Mouse (Mus musculus) bone marrow macrophage, adult 2 months (primary cell): ENCODE results near the gene Nr2f2. TPM values are rescaled to one million over a fixed set of nuclear protein-coding genes. Genes with fewer than 3 reads are reported as not detected.
A peak's percentile ranks its signal among the peaks of the same experiment; 100 is the strongest.

Source experiments
- H3K27ac ChIP-seq: 2 replicates; pipeline ENCODE4 v1.5.1; 2012; ENCODE audit warnings: low read depth, low read length; ENCODE audit not compliant: insufficient read depth
- H3K4me1 ChIP-seq: 2 replicates; pipeline ENCODE4 v1.6.1; 2012; ENCODE audit warnings: low read length; ENCODE audit not compliant: control insufficient read depth, insufficient read depth
- H3K4me3 ChIP-seq: 2 replicates; pipeline ENCODE4 v1.5.1; 2012; ENCODE audit warnings: mild to moderate bottlenecking, low read length, moderate library complexity; ENCODE audit not compliant: insufficient read depth
- CTCF ChIP-seq: IDR thresholded peaks from 2 replicates; pipeline ENCODE4 v1.5.1; 2012; ENCODE audit warnings: low read depth, mild to moderate bottlenecking, low read length, moderate library complexity
- POLR2A ChIP-seq: IDR thresholded peaks from 2 replicates; pipeline ENCODE4 v1.6.1; 2012; ENCODE audit warnings: mild to moderate bottlenecking, low read depth, low read length, borderline replicate concordance
- polyA plus RNA-seq: library from polyadenylated mRNA; stranded (reverse); fragments of >200 nt; gene quantifications from 2 replicates; pipeline ENCODE4 v1.2.4, GENCODE M21; 2012; ENCODE audit not compliant: missing spikeins, insufficient read depth, insufficient read length

Gene Nr2f2
- polyA plus RNA-seq, 1 experiment = not detected

DNA sequence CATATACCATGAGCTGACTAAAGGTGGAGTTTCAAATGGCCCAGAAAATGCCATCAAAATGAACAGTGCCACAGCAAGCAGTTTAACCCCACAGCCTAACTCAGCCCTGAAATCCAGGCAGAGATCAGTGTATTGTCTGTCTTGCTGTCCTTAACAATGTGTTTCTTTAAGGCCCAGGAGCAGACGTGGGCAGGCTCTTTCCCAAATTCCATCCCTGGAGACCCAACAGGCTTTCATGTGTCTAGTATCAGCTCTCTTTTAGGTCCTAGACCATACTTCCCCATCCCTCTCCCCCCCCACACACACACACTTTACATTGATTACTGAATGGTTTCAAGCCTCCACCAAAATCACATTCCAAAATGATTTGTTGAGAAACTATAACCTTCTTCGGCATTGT is 24.5 kb downstream of the Nr2f2 start:
- Histone ChIP-seq H3K27ac (no peak overlapping the region), H3K4me1 (no peaks in the 10 kb centered on the region), H3K4me3 (no peak overlapping the region)
- TF ChIP-seq CTCF (no peak), POLR2A (no peak)

GRCm38 (mm10) chr7:70339998-70340630 is 26.4 kb downstream of the Nr2f2 start:
- H3K27ac ChIP-seq = no peak overlapping the region
- no peaks in the 10 kb centered on the region for H3K4me1 ChIP-seq
- TF ChIP-seq CTCF = no peak
- TF ChIP-seq POLR2A = no peak
- no peak overlapping the region for H3K4me3 ChIP-seq

DNA sequence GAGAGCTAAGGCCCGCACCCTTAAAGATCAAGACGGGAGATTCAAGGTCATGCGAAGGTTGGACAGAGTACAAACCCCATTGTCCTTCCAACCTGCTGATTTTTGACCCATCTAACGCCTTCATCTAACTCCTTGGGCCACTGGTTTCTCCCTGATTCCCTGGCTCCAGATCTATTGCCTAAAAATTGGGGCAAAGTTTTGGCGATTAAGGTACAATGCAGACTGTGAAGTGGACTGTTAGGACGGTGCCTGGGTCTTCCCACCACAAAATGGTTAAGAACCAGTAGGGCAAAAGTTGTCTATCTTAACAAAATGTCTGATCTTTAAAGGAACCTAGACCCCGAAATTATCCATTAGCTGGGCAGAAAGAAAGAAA is 28.3 kb downstream of the Nr2f2 start:
- Histone ChIP-seq H3K4me1 (no peaks in the 10 kb centered on the region), H3K4me3 (no peak overlapping the region), H3K27ac (no peak overlapping the region)
- no peak for TF ChIP-seq POLR2A
- no peak for TF ChIP-seq CTCF

DNA sequence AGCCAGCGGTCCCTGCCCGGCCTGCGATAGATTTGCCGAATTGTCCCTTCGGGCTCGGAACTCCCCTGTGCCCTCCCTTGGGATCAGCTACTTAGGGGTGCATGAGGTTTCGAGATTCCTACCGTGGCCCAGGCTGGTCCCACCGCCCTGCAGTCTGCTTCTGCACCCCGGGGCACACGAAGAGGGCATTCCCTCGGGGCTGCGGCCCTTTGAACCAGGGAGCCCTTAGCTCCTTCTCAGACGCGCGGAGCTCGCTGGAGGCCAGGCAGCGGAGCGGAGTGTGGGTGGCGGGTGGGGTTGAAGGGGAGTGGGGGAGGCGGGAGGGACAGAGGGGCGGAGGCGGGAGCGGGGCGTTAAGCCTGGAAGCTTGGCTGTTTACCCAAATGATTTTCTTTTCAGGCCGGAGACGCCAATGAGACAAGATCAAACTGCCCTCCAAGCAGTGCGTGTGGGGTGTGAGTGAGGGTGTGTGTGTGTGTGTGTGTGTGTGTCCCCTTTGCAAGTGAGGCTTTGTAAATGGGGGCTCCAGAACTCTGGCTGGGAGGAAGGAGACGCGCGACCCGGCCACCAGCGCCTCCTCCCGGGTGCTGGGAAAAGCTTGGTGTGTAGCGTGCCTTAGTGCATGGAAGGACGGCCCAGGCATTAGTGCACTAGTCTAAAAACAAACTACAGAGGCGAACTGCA is 28.8 kb downstream of the Nr2f2 start:
- Histone ChIP-seq H3K4me1 (no peaks in the 10 kb centered on the region), H3K4me3 (no peak overlapping the region), H3K27ac (no peak overlapping the region)
- TF ChIP-seq CTCF = no peak
- no peak for TF ChIP-seq POLR2A

- Histone ChIP-seq H3K27ac (no peak overlapping the region), H3K4me1 (no peaks in the 10 kb centered on the region), H3K4me3 (no peak overlapping the region)
- TF ChIP-seq POLR2A (no peak), CTCF (no peak)
These were observed 29.8 kb downstream of the Nr2f2 start for GRCm38 (mm10) chr7:70336571-70337240.

DNA sequence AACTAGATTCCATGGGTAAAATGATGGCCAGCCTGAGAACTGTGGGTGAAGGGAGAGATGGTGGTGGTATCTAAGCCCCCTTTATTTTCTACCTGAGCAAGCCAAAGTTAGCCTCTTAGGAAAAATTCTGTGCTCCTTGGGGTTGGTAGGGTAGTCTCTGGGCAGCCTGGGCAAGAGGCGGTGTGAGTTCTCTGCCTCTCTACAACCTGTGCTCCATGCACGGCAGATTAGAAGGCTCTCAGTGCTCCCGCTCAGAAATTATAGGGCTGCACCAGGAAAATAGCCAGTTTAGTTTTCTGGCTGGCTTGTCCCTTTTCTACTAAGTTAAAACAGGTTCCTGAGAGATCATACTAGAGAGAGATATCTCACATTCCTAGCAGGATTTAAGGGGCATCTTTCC is 30.4 kb downstream of the Nr2f2 start:
- TF ChIP-seq CTCF (no peak), POLR2A (no peak)
- no peaks in the 10 kb centered on the region for H3K4me1 ChIP-seq
- H3K4me3 ChIP-seq = no peak overlapping the region
- no peak overlapping the region for H3K27ac ChIP-seq

DNA sequence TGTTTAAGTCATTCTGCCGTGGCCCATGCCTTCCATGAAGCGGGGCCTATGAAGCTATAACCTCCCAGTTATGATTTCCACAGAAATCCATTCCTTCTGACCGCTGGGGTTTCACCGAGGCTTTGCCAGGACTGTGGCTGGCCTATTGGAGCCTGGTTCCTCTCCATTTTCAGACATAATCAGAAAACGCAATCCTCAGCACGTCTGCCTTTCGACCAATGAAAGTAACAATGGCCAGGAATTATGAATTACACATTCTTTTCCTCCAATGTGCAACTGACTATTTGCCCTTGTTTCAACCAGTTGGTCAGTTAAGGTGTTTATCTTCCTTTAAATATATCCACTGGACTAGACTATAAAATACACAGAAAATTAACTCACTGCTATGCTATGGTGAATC is 31.1 kb downstream of the Nr2f2 start:
- H3K4me3 ChIP-seq = no peak overlapping the region
- H3K27ac ChIP-seq = no peak overlapping the region
- H3K4me1 ChIP-seq = no peaks in the 10 kb centered on the region
- TF ChIP-seq CTCF = no peak
- no peak for TF ChIP-seq POLR2A

- H3K27ac ChIP-seq = no peak overlapping the region
- TF ChIP-seq CTCF (peak; percentile 59), POLR2A (no peak)
- H3K4me3 ChIP-seq = no peak overlapping the region
- no peaks in the 10 kb centered on the region for H3K4me1 ChIP-seq
These were observed 31.7 kb downstream of the Nr2f2 start for GRCm38 (mm10) chr7:70334836-70335235.

DNA sequence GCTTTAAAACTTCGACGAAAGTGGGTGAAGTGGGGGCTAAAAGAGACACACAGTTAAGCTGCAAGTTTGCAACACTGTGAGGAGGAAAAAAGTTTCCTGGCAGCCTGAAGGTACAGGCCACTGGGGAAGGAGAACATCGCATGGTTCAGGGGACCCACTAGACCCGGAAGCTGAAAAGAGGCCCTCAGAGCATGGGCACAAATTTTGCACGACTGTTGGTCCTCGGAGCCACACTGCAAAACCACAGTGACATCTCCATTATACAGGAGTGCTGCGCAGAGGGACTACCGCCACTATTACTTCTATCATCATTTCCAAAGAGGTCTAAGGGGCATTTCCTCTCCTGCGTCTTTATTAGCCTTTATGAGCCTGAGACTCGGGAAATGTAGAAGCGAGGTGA is 32.7 kb downstream of the Nr2f2 start:
- no peak overlapping the region for H3K27ac ChIP-seq
- TF ChIP-seq POLR2A = no peak
- TF ChIP-seq CTCF = no peak
- no peak overlapping the region for H3K4me3 ChIP-seq
- H3K4me1 ChIP-seq = no peaks in the 10 kb centered on the region

- Histone ChIP-seq H3K4me1 (no peaks in the 10 kb centered on the region), H3K4me3 (no peak overlapping the region), H3K27ac (no peak overlapping the region)
- no peak for TF ChIP-seq CTCF
- no peak for TF ChIP-seq POLR2A
These were observed 33.4 kb downstream of the Nr2f2 start for GRCm38 (mm10) chr7:70332926-70333664.
